ENCODE assay signal across 19 mouse cellular contexts in the genomic region with DNA sequence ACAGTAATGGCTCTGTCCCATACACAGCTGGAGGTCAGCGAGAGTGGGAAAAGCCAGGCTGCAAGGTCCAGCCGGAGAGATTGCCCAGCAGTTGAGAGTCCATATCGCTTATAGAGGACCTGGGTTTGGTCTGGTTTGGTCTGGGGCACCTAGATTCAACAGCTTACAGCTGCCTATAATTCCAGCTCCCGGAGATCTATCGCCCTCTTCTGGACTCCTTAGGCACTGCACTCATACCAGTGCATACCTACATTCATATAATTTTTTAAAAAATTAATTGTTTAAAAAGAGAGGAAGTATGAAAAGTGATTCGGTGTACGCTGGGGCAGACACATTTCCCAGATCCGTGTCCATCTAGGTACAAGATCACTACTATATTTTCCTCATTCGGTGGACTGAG. TPM values are rescaled to one million over a fixed set of nuclear protein-coding genes. Genes with fewer than 3 reads are reported as not detected.
DNase-seq lines count a peak whose midpoint lies in the region; ATAC-seq and TF ChIP-seq lines count a peak whose summit lies in the region.
"Had no signal": no experiment of that assay in that cellular context is flagged by ENCODE, and none has a peak within 500 bp of the region (broad histone marks: within the 10 kb centered on the region; RNA-seq: fewer than 3 reads in every experiment).

No protein-coding gene starts in this region.

- TF ChIP-seq POLR2A in ES-Bruce4 (IDR thresholded peaks at IDR 0.05; ENCODE audit: insufficient read depth, low read length) = no peak
- TF ChIP-seq POLR2A in brain, embryonic 14.5 days (IDR thresholded peaks at IDR 0.05; ENCODE audit: borderline replicate concordance, extremely low read depth, insufficient read depth, insufficient read length, poor library complexity, severe bottlenecking) = no peak
- no peak for TF ChIP-seq POLR2A in thymus, adult 2 months (IDR thresholded peaks at IDR 0.05; ENCODE audit: control insufficient read depth, extremely low read depth, insufficient read depth, low read length, poor library complexity)

- TF ChIP-seq CTCF in hindbrain, postnatal 0 days (IDR thresholded peaks at IDR 0.05; ENCODE audit: low read depth) = peak; percentile 24
- TF ChIP-seq CTCF in lung, embryonic 14.5 days (IDR thresholded peaks at IDR 0.05; ENCODE audit: low read depth) = peak; percentile 10; the same call in 1 of the 2 replicates
- TF ChIP-seq CTCF in ES-Bruce4 (IDR thresholded peaks at IDR 0.05; ENCODE audit: low read depth, low read length) = peak; percentile 5
- TF ChIP-seq CTCF in brain, embryonic 14.5 days (IDR thresholded peaks at IDR 0.05; ENCODE audit: borderline replicate concordance, extremely low read depth, insufficient read depth, insufficient read length) = peak; percentile 33; the same call in 1 of the 2 replicates
- TF ChIP-seq CTCF in thymus, adult 2 months (IDR thresholded peaks at IDR 0.05; ENCODE audit: borderline replicate concordance, control insufficient read depth, extremely low read depth, insufficient read depth, low read length, poor library complexity) = no peak

- H3K36me3 ChIP-seq in hindbrain, postnatal 0 days (ENCODE audit: insufficient read depth, low read length) = no peaks in the 10 kb centered on the region
- no peaks in the 10 kb centered on the region for H3K36me3 ChIP-seq in hindbrain, embryonic 11.5 days (ENCODE audit: control insufficient read depth, insufficient read depth, low read length)
- no peaks in the 10 kb centered on the region for H3K36me3 ChIP-seq in lung, embryonic 14.5 days (ENCODE audit: insufficient read depth)
- H3K36me3 ChIP-seq in ES-Bruce4 (ENCODE audit: control insufficient read depth, insufficient read depth, low read length, poor library complexity, severe bottlenecking) = no peaks in the 10 kb centered on the region
- no peaks in the 10 kb centered on the region for H3K36me3 ChIP-seq in thymus, adult 2 months (ENCODE audit: control insufficient read depth, insufficient read depth, low read length)
- H3K36me3 ChIP-seq: embryonic facial prominence, embryonic 15.5 days; forebrain, embryonic 12.5 days; hindbrain, embryonic 10.5 days; limb, embryonic 13.5 days had no signal

- H3K27ac ChIP-seq in hindbrain, postnatal 0 days = no peak overlapping the region
- H3K27ac ChIP-seq in hindbrain, embryonic 11.5 days (ENCODE audit: low read depth, low read length) = no peak overlapping the region
- no peak overlapping the region for H3K27ac ChIP-seq in lung, embryonic 14.5 days (ENCODE audit: low read depth)
- no peak overlapping the region for H3K27ac ChIP-seq in ES-Bruce4 (ENCODE audit: insufficient read depth, low read length)
- no peak overlapping the region for H3K27ac ChIP-seq in thymus, adult 2 months (ENCODE audit: control insufficient read depth, insufficient read depth, low read length)
- H3K27ac ChIP-seq: embryonic facial prominence, embryonic 15.5 days; forebrain, embryonic 12.5 days; hindbrain, embryonic 10.5 days; limb, embryonic 13.5 days had no signal

- no peak for DNase-seq in hindbrain, postnatal 0 days (ENCODE audit: low spot score)
- no peak for DNase-seq in hindbrain, embryonic 11.5 days (ENCODE audit: low spot score)
- no peak for DNase-seq in lung, embryonic 14.5 days
- no peak for DNase-seq in lung, postnatal 14 days
- no peak for DNase-seq in brain, embryonic 14.5 days (ENCODE audit: low read depth)
- no peak for DNase-seq in frontal cortex, postnatal 10 days (ENCODE audit: low spot score in 2 of 2)
- no peak for DNase-seq in thymus, adult 2 months
- DNase-seq: cerebellum, adult 9-11 months; embryo, embryonic 11 days; lung, adult 18-20 months; midbrain, embryonic 14.5 days; right cerebral cortex, adult 18-20 months; thymus, adult 18-20 months had no signal

- WGBS in hindbrain, postnatal 0 days = 92% methylated on average over 9 of the region's 9 CpGs
- WGBS in hindbrain, embryonic 11.5 days = 91% methylated on average over 9 of the region's 9 CpGs
- 87% methylated on average over 9 of the region's 9 CpGs for WGBS in lung, embryonic 14.5 days
- WGBS in thymus, adult 2 months = 96% methylated on average over 9 of the region's 9 CpGs

- no peak for ATAC-seq in hindbrain, postnatal 0 days
- no peak for ATAC-seq in hindbrain, embryonic 11.5 days (ENCODE audit: low FRiP score)
- no peak for ATAC-seq in lung, embryonic 14.5 days (ENCODE audit: insufficient read depth)

- H3K4me1 ChIP-seq in hindbrain, postnatal 0 days (ENCODE audit: insufficient read depth, low read length) = peaks cover 5% of the 10 kb centered on the region; the same call in 1 of the 2 replicates
- no peaks in the 10 kb centered on the region for H3K4me1 ChIP-seq in hindbrain, embryonic 11.5 days (replicated peaks; ENCODE audit: control insufficient read depth, insufficient read depth, low read length)
- 0 out of 2 replicates have a peak, but pooled peaks cover 5% of the 10 kb centered on the region for H3K4me1 ChIP-seq in lung, embryonic 14.5 days (ENCODE audit: insufficient read depth)
- no peaks in the 10 kb centered on the region for H3K4me1 ChIP-seq in ES-Bruce4 (ENCODE audit: control insufficient read depth, insufficient read depth, low read length)
- peaks cover 9% of the 10 kb centered on the region for H3K4me1 ChIP-seq in thymus, adult 2 months (replicated peaks; ENCODE audit: control insufficient read depth, insufficient read depth, low read length)

- TF ChIP-seq EP300 in ES-Bruce4 (IDR thresholded peaks at IDR 0.05; ENCODE audit: insufficient read depth, low read depth, low read length) = no peak

- H3K4me3 ChIP-seq in hindbrain, postnatal 0 days (ENCODE audit: low read length) = no peak overlapping the region
- H3K4me3 ChIP-seq in hindbrain, embryonic 11.5 days (ENCODE audit: low read depth, low read length) = no peak overlapping the region
- H3K4me3 ChIP-seq in lung, embryonic 14.5 days (ENCODE audit: low read depth, low read length) = no peak overlapping the region
- no peak overlapping the region for H3K4me3 ChIP-seq in ES-Bruce4 (ENCODE audit: low read depth, low read length)
- no peak overlapping the region for H3K4me3 ChIP-seq in thymus, adult 2 months (ENCODE audit: control insufficient read depth, insufficient read depth, low read length)
- H3K4me3 ChIP-seq: embryonic facial prominence, embryonic 15.5 days; forebrain, embryonic 12.5 days; hindbrain, embryonic 10.5 days; limb, embryonic 13.5 days had no signal

- H3K9me3 ChIP-seq in hindbrain, postnatal 0 days (ENCODE audit: low read length) = no peaks in the 10 kb centered on the region
- H3K9me3 ChIP-seq in hindbrain, embryonic 11.5 days (ENCODE audit: control insufficient read depth, low read length) = no peaks in the 10 kb centered on the region
- no peaks in the 10 kb centered on the region for H3K9me3 ChIP-seq in lung, embryonic 14.5 days (ENCODE audit: low read depth, low read length)
- H3K9me3 ChIP-seq in ES-Bruce4 (replicated peaks; ENCODE audit: control insufficient read depth, insufficient read depth, low read length, poor library complexity, severe bottlenecking) = no peaks in the 10 kb centered on the region
- H3K9me3 ChIP-seq: embryonic facial prominence, embryonic 15.5 days; forebrain, embryonic 12.5 days; hindbrain, embryonic 10.5 days; limb, embryonic 13.5 days had no signal

- H3K9ac ChIP-seq in hindbrain, postnatal 0 days (replicated peaks; ENCODE audit: low read length) = no peak overlapping the region
- no peak overlapping the region for H3K9ac ChIP-seq in hindbrain, embryonic 11.5 days (ENCODE audit: low read depth, low read length)
- no peak overlapping the region for H3K9ac ChIP-seq in lung, embryonic 14.5 days
- H3K9ac ChIP-seq in ES-Bruce4 (ENCODE audit: low read depth, poor library complexity, severe bottlenecking) = no peak overlapping the region
- H3K9ac ChIP-seq: embryonic facial prominence, embryonic 15.5 days; forebrain, embryonic 12.5 days; limb, embryonic 13.5 days had no signal

- no peak overlapping the region for H3K4me2 ChIP-seq in hindbrain, postnatal 0 days (ENCODE audit: low read depth, low read length)
- H3K4me2 ChIP-seq in hindbrain, embryonic 11.5 days (replicated peaks; ENCODE audit: low read depth, low read length) = no peak overlapping the region
- no peak overlapping the region for H3K4me2 ChIP-seq in lung, embryonic 14.5 days
- H3K4me2 ChIP-seq: embryonic facial prominence, embryonic 15.5 days; forebrain, embryonic 12.5 days; limb, embryonic 13.5 days had no signal

- no peaks in the 10 kb centered on the region for H3K27me3 ChIP-seq in hindbrain, postnatal 0 days (ENCODE audit: insufficient read depth, low read length)
- H3K27me3 ChIP-seq in hindbrain, embryonic 11.5 days (ENCODE audit: control insufficient read depth, insufficient read depth, low read length) = no peaks in the 10 kb centered on the region
- no peaks in the 10 kb centered on the region for H3K27me3 ChIP-seq in lung, embryonic 14.5 days (ENCODE audit: insufficient read depth, low read length)
- no peaks in the 10 kb centered on the region for H3K27me3 ChIP-seq in ES-Bruce4 (ENCODE audit: control insufficient read depth, insufficient read depth, low read length, poor library complexity, severe bottlenecking)
- no peaks in the 10 kb centered on the region for H3K27me3 ChIP-seq in thymus, adult 2 months (ENCODE audit: control insufficient read depth, insufficient read depth, low read length)
- H3K27me3 ChIP-seq: embryonic facial prominence, embryonic 15.5 days; forebrain, embryonic 12.5 days; limb, embryonic 13.5 days had no signal

RNA-seq across cellular contexts. Expression of a gene that starts 9.4 kb away (rescaled TPM):
- 0.10 and 0.72 TPM in 2 replicates for total RNA-seq in hindbrain, postnatal 0 days (2014; rRNA removed)
- polyA plus RNA-seq in hindbrain, postnatal 0 days (2015; fragmentation: Nextera tagmentation; extraction: Ambion mirVana) = 0.04 and 0.09 TPM in 2 replicates
- polyA plus RNA-seq in hindbrain, embryonic 11.5 days (2014; fragmentation: Nextera tagmentation; extraction: Ambion mirVana) = 0.31 and 0.59 TPM in 2 replicates
- 0.12 and 0.68 TPM in 2 replicates for polyA plus RNA-seq in lung, embryonic 14.5 days (2014; fragmentation: Nextera tagmentation; extraction: Ambion mirVana)
- 3.4 and 3.8 TPM in 2 replicates for polyA plus RNA-seq in ES-Bruce4 (2011; ENCODE audit: insufficient read depth, insufficient read length, low read depth, missing spikeins)
- polyA plus RNA-seq in brain, embryonic 14.5 days (2012; rRNA removed) = 0.51 and 0.55 TPM in 2 replicates
- 3.6 and 4.0 TPM in 2 replicates for polyA plus RNA-seq in thymus, adult 2 months (2012; rRNA removed)
- total RNA-seq: layer of hippocampus, adult 18-20 months had no signal
- polyA plus RNA-seq: midbrain, embryonic 14.5 days had no signal
